Mouse (Mus musculus): ENCODE data around the gene Ubn2. TPM values are rescaled to one million over a fixed set of nuclear protein-coding genes. Genes with fewer than 3 reads are reported as not detected.

The Ubn2 gene
- total and polyA plus RNA-seq, 3 experiments: 12.1 to 39.4 (median 16.0) TPM

GRCm38 (mm10) chr6:38531211-38531820 is 97.6 kb downstream of the Ubn2 start (continued):
- no peak for TF ChIP-seq POLR2AphosphoS2 (IDR thresholded peaks at IDR 0.05; ENCODE audit: low read length)
- TF ChIP-seq MXI1 (IDR thresholded peaks at IDR 0.05; ENCODE audit: low read depth, low read length): no peak
- TF ChIP-seq USF1 (IDR thresholded peaks at IDR 0.05; ENCODE audit: low read depth, low read length): no peak
- TF ChIP-seq BHLHE40 (IDR thresholded peaks at IDR 0.05; ENCODE audit: borderline replicate concordance, low read depth, low read length): no peak
- TF ChIP-seq ZMIZ1 (IDR thresholded peaks at IDR 0.05; ENCODE audit: low read depth, low read length): no peak
- TF ChIP-seq EP300 (IDR thresholded peaks at IDR 0.05; ENCODE audit: low read depth in 1 of 2, low read length in 2 of 2): no peak
- TF ChIP-seq E2F4 (IDR thresholded peaks at IDR 0.05; ENCODE audit: borderline replicate concordance, low read depth, low read length): no peak
- TF ChIP-seq KAT2A (conservative IDR thresholded peaks at IDR 0.05; ENCODE audit: low read depth, low read length): no peak
- TF ChIP-seq TBP (IDR thresholded peaks at IDR 0.05; ENCODE audit: low read depth, low read length): no peak
- TF ChIP-seq HCFC1 (IDR thresholded peaks at IDR 0.05; ENCODE audit: low read depth, low read length): peak; percentile 64
- TF ChIP-seq TAL1 (IDR thresholded peaks at IDR 0.05; ENCODE audit: low read length): no peak
- no peak for TF ChIP-seq MYB (IDR thresholded peaks at IDR 0.05; ENCODE audit: low read depth, low read length)
- peak; percentile 69 for TF ChIP-seq SIN3A (IDR thresholded peaks at IDR 0.05; ENCODE audit: low read length)
- peak; percentile 95 for TF ChIP-seq RAD21 (IDR thresholded peaks at IDR 0.05; ENCODE audit: low read depth, low read length)
- peak; percentile 40; the same call in 1 of the 2 replicates for TF ChIP-seq ZNF384 (IDR thresholded peaks at IDR 0.05; ENCODE audit: low read depth, low read length)
- 0 out of 2 replicates have a peak, but pooled peaks have one; percentile 29 for TF ChIP-seq ELF1 (IDR thresholded peaks at IDR 0.05; ENCODE audit: low read depth, low read length)
- TF ChIP-seq ZKSCAN1 (IDR thresholded peaks at IDR 0.05; ENCODE audit: low read depth, low read length): no peak
- TF ChIP-seq UBTF (IDR thresholded peaks at IDR 0.05; ENCODE audit: borderline replicate concordance, insufficient read depth, low read depth, low read length): no peak
- TF ChIP-seq RCOR1 (IDR thresholded peaks at IDR 0.05; ENCODE audit: low read depth, low read length): no peak
- no peak for TF ChIP-seq MAX (IDR thresholded peaks at IDR 0.05; ENCODE audit: low read length)
- TF ChIP-seq POLR2AphosphoS5 (IDR thresholded peaks at IDR 0.05; ENCODE audit: borderline replicate concordance, low read depth, low read length): no peak
- no peak for TF ChIP-seq MAZ (IDR thresholded peaks at IDR 0.05; ENCODE audit: low read depth, low read length)

Measured in MEL (cell line).